Mouse (Mus musculus): ENCODE measurements around the gene Abcg4. TPM values are rescaled to one million over a fixed set of nuclear protein-coding genes. Genes with fewer than 3 reads are reported as not detected.

Gene Abcg4
- total RNA-seq, 2 experiments from 2014 or later: 1.0 to 1.5 TPM

DNA sequence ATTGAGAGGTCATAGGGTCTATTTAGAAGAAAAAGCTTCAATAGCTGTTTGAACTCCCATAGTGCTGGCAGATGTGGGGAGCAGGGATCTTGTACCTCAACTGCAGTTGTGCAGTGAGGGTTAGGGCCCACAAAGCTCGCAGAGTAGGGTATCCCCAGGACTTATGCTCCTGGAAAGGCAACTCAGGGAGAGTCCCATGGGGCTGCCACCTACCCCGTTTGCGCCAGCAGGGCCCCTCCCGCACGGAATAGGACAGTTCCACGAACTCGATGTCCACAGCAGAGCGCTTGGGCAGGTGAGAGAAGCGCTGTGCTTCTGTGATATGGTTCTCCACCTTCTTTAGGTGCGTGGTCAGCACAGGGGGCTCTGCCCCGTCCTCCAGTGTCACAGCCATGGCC is 1.4 kb downstream of the Abcg4 start:
- DNase-seq: no peak
- intact Hi-C loops (cut with DNase I): no loop called here

DNA sequence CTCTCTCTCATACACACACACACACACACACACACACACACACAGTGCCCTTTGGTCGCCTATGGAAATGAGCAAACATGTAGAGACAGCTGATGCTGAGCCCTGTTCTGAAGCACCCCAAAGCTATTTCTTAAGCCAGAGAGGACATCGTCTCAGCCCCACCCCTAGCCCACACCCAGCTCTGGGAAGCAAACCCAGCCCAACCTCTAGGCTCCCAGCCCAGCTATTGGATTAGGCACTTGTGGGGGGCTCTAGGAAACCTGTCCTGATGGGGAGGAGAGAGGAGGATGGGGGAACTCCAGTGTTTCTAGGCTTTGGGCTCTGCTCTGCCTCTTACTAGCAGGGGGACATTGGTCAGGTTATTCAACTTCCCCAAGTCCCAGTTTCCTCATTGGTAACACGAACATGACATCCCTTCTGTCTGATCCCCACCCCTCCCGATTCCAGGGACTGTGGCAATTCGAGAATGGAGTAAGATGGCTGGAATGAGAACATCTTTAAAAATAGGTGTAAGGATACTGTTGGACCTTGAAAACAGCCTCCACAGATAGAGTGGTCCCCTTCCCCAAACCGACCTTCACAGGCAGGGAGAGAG is 2.1 kb downstream of the Abcg4 start:
- no peak for DNase-seq
- intact Hi-C loops (cut with DNase I): no loop called here

DNA sequence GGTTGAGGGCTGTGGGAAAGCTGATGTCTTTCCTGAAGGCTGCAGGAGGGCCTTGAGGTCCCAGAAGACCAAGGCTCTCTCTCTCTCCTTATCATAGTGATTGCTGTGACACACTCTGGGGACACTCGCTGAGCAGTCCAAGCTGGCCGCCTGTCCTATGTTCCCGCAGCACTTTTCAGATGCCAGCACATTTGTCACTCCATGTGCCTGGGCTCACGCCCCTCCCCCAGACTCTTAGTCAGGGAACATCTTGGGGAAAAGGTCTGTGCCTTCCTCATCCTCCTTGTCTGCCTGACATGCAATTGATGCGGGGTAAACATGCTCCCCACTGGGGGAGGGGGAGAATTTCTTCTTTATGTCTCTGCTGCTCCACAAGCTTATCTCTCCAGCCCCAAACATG is 5.2 kb downstream of the Abcg4 start:
- DNase-seq: peak in 1 of 2 experiments; percentile 27
- intact Hi-C loops (cut with DNase I): no loop called here

DNA sequence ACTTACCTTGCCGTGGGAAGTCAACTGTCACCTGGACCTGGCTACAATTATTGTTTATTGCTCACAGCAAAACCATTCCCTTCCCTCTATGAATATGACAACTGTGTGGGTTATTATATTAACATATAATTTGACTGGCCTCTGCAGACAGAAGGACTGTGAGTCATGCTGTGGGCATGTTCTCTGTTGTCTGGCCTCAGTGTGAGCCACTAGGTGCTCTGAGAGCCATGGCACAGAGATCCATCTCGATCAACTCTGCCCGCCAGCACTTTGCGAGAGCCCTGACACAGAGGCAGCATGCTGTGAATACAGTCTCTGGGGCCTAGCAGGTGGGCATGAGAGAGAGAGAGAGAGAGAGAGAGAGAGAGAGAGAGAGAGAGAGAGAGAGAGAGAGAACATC is 18.4 kb downstream of the Abcg4 start:
- no peak for DNase-seq
- intact Hi-C loops (cut with DNase I): loop anchor here (2.0 kb wide), 1 partner anchor 19 kb away; the partner anchor contains the start of gene Pdzd3

DNA sequence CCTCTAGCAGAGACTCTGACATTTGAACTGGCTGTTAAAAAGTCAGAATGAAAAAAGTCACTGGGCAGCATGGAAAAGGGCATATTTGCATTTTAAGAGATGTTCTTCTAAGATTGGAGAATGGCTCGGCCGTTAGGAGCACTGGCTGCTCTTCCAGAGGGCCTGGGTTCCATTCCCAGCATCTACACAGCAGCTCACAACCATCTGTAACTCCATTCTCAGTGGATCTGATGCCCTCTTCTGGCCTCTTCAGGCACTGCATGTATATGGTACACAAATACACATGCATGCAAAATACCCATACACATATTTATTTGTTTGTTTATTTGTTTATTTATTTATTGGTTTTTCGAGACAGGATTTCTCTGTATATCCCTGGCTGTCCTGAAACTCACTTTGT is 19.3 kb downstream of the Abcg4 start:
- peak in 1 of 2 experiments; percentile 49 for DNase-seq

DNA sequence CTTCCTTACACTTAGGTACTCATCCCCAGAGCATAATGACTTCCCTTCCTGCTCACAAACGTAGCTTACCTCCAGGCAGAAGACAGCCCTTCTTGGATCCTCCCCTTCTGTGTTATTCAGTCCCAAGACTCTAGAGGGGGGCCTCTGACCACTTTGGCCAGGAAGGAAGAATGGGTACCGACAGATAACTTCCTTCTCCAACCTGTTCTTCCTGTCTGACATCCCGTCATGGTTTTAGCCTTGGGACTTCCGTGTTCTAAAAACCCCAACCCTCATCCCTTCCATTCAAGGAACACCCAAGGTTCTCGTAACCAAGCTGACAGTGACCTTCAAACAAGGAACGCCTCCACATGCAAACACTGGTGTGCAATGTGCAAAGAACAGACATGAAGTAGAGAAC is 20.0 kb downstream of the Abcg4 start, which contains the start of gene Nlrx1:
Gene Nlrx1, minus strand, starts transcription at position 168 of the 400 bp plus-strand sequence.
- intact Hi-C loops (cut with DNase I): loop anchor here (1.0 to 2.0 kb wide), 2 partner anchors 18 to 36 kb away; partner anchors contain the start of gene Pdzd3
- DNase-seq: no peak

More for the DNA sequence above, 19.3 kb downstream of the Abcg4 start:
- intact Hi-C loops (cut with DNase I): loop anchor here (2.0 kb wide), 1 partner anchor 18 kb away; the partner anchor contains the start of gene Pdzd3

DNA sequence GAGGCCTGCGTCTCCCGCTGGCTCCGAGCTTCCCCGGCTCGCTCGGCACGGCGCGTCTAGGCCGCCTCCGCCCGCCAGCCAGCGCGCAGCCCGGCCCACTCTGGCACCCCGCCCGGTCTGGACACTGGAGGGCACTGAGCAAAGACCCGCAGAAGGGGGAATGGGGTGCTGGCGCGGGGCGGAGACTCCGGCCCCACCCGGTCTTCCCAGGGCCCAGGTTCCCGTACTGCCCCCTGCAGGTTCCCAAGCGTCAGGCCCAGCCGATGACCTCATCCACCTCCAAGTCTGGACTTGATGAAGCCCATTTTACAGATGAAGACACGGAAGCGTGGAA is 20.4 kb downstream of the Abcg4 start:
- DNase-seq: peak; percentile 91 to 94
- intact Hi-C loops (cut with DNase I): loop anchor here (1.0 to 2.0 kb wide), 2 partner anchors 17 to 36 kb away; partner anchors contain the start of gene Pdzd3

DNA sequence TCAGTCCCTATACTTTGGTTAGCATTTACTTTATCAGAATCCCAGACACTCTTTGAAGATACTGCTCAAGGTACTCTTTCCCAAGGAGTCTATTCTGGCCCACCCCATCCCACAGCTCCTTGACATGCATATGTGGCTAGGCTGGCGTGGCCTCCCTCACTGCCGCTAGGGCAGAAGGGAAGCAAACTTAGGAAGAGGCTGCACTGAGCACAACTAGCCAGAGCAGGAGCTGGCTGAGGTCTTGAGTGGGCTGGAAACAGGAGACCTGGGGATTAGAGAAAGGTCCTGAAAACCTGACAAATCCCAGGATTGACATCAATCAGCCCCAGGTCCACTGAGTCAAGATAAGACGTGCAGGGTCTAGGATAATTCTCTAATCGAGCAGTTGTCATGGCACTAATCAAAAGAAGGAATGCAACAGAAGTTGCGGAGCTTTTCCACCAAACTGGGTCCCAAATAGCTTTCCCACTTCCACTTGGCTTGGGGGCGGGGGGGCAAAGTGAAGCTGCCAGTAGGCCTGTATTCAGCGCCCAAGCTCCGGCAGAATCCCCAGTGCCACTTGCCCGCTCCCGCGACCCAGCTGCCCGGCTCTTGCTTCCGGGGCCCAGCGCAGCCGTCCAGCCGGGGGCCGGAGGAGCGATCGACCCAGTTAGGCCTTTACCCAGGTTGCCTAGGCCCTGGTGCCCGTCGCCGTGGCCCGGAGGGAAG is 20.9 kb downstream of the Abcg4 start:
- intact Hi-C loops (cut with DNase I): loop anchor here (1.0 to 2.0 kb wide), 2 partner anchors 17 to 37 kb away; partner anchors contain the start of gene Pdzd3
- peak; percentile 31 to 60 for DNase-seq

DNA sequence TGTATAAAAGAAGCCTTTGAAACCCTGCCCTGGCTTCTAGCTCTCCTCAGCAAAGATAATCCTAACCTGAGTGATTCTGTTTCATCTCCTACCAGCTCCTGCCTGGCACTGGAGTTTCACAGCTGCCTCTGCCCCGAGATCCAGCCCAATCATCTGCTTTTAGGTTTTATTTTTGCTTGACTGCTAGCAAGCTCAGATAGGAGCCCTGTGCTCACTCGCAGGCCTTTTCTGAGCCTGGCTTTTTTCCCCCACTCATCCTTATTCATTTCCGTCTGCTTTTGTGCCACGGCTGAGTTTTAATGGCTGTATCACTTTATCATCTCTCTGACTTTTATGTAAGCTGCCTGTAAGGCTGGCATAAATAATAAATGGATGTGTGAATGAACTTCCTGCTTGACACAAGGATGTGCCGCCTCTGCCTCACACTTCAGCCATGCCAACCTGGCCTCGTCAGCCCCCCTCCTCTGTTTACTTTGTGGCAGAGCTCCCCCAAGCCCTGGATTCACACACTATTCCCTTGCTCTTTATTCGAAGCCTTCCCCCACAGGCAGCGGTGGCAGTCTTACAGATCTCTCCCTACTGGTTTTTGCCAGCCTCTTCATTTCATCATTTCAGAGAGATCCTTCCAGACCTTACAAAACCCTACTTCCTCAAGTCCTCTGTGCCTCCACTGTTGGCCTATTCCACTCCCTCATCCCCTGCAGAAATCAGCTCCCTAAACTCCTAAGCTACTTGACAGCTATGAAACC is 21.8 kb downstream of the Abcg4 start:
- intact Hi-C loops (cut with DNase I): no loop called here
- no peak for DNase-seq

DNA sequence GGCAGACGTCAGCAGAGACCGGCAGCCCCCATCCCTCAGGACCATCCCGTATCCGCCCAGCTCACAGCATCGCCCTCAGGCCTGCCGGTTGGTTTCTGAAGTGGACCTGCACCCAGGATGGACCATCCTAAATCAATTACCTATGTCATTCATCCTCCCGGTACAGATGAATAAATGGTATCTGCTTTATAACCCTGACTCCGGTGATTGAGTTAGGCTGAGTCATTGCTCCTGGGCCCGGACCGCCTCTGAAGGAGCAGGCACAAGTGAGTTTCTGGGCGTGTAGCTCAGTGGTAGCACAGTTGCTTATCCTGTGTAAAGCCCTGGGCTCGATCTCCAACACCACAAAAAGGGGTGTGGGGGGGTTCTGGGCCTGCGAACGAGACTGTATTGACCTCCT is 27.0 kb downstream of the Abcg4 start:
- intact Hi-C loops (cut with DNase I): no loop called here
- no peak for DNase-seq

DNA sequence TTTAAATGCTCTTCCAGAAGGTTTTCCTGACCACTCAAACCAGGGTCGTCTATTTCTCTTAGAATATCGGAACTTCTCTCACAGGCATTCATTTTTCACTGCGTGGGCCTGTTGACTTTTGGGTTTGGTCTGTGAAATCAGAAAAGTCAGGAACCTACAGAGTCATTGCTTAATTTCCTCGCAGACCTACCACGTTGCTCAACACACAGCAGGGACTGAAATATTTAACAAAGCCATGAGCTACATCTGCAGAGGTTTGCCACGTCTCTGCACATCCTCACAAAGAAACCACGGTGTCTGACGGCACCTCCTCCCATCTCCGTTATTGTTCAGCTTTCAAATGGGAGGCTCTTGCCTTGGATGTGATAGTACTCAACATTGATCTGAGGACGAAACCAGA is 29.4 kb downstream of the Abcg4 start:
- intact Hi-C loops (cut with DNase I): no loop called here
- DNase-seq: no peak

DNA sequence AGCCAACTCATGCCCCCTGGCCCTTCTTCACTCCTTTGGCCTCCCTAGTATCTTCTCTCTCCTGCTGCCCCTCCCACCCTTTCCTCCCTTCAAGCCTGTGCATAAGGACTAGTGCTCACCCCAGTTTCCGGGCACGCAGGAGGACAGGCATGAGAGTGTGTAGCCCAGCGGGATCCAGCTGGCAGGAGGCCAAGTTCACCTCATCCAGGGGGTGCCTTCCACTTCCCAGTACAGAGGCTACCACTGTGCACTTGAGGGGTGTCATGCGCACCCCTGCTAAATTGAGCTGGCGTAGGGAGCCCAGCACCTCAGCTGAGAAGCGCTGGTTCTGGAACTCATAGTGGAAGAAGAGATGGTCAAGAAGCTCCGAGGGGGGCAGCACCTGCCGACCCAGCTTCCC is 32.2 kb downstream of the Abcg4 start:
- DNase-seq: no peak

DNA sequence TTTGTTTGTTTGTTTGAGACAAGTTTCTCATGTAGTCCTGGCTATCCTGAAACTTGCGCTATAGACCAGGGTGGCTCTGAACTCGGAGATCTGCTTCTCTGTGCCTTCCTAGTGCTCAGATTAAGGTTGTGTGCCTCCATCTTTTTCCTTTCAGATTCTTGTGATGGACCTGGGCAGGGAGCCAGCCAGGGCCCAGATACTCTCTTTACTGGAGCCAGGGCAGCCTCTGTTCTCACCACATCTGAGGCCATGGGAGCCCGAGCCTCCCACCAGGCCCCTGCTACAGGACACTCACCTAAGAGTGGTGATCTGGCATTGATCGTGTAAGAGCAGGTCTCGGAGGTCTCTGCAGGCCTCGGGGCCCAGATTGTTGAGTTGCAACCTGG is 33.3 kb downstream of the Abcg4 start:
- DNase-seq: no peak
- intact Hi-C loops (cut with DNase I): no loop called here

More for the DNA sequence above, 32.2 kb downstream of the Abcg4 start:
- intact Hi-C loops (cut with DNase I): no loop called here

DNA sequence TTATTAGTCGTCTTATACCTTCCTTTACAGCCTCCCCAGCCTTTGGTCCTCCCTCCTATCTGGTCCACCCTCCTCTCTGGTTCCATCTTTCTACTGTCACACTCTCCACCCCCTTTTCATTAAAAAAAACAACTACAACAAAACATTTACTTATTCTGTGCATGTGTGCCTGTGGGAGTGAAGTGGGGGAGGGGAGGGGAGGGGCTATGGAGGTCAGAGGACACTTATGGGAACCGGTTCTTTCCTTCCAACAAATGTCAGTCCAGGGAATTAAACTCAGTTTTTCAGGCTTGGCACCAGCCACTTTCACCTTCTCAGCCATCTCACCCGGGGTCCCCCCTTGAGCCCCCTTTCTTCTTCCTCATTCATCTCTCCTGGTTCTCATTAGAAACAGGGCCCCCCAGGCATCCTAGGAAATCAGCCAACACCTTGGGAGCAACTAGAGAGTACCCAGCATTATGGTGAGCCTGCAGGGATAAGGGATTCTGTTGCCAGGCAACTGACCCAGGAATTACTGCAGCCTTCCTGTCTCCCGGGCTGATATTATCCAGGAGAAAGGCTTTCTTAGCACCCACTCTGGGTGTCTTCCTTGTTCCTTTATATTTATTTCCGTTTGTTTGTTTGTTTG is 33.8 kb downstream of the Abcg4 start:
- intact Hi-C loops (cut with DNase I): no loop called here

DNA sequence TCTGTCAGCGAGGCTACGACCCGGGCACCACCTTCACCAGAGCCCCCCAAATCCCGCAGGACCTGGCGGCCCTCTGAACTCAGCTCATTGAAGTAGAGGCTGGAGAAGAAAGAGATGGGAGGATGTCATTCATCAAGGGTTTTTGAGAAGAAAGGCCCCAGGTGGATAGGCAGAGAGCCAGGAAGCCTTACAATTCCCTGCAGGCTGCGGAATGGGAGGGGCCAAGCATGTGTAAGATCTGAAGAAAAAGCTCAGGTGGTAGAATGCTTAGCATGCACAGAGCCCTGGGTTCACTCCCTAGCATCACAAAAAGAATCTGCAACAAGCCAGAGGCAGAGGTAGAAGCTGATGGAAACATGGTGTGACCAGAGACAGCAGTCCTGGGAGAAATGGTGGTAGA is 35.0 kb downstream of the Abcg4 start:
- no peak for DNase-seq
- intact Hi-C loops (cut with DNase I): no loop called here

More for the DNA sequence above, 33.8 kb downstream of the Abcg4 start:
- DNase-seq: no peak

DNA sequence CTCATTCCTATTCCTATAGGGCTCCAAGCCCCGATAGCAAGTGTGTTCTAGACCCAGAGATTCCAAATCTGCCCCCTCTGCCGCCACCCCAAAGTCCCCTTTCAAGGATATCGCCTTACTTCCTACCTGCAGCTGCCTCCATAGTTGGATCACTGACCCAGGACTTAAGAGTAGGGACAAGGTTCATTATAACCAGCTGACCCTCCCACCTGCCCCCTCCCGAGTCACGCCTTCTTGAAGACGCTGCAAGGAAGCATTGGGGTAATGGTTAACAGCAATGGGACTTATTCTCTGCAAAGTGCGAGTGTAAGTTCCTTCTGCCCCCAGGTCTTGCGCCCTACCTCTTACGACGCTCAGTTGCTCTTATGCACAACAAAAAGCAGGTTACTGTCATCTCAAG is 37.1 kb downstream of the Abcg4 start, which contains the start of gene Pdzd3:
Gene Pdzd3, minus strand, starts transcription at position 158 of the 400 bp plus-strand sequence.
- intact Hi-C loops (cut with DNase I): loop anchor here (2.0 kb wide), 1 partner anchor 17 kb away; the partner anchor contains the start of gene Nlrx1
- DNase-seq: no peak

DNA sequence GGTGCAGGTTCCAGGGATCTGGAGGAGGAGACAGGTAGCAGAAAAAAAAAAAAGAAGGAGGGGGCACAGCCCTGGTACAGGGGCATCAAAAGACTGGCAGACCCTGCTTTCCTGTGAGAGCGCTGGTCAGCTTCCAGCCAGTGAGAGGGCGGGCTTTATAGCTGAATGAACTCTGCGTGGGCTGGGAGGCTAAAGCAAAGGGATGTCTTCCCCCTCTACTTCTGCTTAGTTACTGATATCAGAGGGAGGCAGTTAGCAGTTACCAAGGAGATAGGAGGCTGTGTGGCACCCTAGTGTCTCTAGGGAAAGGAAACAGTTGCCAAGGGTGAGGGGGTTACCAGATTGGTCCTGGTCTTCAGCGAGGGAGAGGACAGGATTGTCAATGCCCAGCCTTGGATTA is 38.0 kb downstream of the Abcg4 start:
- no peak for DNase-seq
- intact Hi-C loops (cut with DNase I): loop anchor here (2.0 kb wide), 1 partner anchor 18 kb away; the partner anchor contains the start of gene Nlrx1

DNA sequence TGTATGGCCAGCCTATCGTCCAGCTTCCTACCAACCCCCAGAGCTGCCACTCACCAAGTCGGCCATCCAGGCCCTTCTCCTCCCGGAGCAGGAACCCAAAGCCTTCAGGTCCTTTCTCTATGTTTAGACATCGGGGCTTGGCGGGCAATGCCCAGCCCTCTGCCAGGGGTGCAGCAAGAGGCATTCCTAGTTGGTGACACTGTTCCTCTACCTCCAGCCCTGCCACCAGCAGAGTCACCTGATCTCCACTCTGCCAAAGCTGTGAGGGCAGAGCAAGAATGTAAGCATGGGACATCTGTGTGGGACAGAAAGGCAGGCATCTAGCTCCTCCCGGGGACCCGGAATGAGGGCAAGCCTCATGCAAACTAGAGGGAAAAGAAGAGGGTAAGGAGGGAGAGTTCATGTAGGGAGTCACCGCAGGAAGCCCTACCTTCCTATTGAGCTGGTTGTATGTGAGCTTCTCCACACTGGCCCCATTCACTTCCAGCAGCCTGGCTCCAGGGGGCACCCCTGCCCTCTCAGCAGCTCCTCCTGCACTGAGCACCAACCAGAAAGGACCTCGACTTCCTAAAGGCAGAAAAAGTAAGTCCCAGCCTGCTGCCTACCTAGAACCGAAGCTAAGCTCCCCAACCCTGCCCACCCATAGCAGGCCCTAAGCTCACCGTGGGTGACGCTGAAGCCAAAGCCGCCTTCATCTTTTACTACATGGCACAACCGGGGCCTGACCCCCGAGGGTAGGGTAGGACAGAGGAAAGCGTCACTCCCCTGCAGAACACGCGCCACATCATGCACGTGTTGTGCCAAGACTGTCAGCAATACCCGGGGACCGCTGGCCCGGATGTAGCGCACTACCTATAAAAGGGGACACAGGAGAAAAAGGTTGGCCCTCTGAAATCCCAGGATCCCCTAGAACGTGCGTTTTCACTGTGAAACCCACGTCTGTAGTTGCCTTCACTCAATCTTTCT is 39.0 kb downstream of the Abcg4 start:
- DNase-seq: peak; percentile 79 to 83
- intact Hi-C loops (cut with DNase I): loop anchor here (2.0 to 5.0 kb wide), 2 partner anchors 19 to 143 kb away; partner anchors contain the start of gene Nlrx1

DNA sequence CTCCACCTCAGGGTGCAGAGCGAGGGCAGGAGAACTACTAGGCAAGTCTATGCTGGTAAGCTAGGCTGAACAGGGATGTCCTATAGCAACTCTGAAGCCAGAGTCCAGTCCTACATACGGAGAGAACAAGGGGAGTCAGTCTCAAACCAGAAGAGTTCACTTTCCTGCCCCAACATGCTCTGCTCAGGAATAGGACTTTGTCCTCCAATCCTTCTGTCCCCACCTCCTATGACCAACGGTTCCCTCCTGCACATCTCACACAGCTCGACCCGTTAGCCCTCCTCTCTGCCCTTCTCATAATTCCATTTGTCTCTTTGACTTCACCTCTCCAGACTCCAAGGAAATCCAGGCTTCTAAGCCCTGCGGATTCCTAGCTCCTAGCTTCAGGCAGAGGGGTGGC is 40.5 kb downstream of the Abcg4 start:
- no peak for DNase-seq
- intact Hi-C loops (cut with DNase I): loop anchor here (5.0 kb wide), 1 partner anchor 144 kb away; no protein-coding TSS in a partner anchor
